Mouse (Mus musculus): ENCODE measurements around the gene Capn11.
A peak's percentile ranks its signal among the peaks of the same experiment; 100 is the strongest.

The Capn11 gene

GRCm38 (mm10) chr17:45582715-45583355 is 76.3 kb downstream of the Capn11 start:
- no peak for DNase-seq (ENCODE audit: low spot score)

- peak; percentile 78 for DNase-seq (ENCODE audit: low spot score)
These were observed 76.9 kb downstream of the Capn11 start for GRCm38 (mm10) chr17:45582188-45582587.

- peak; percentile 88 for DNase-seq (ENCODE audit: low spot score)
These were observed 77.5 kb downstream of the Capn11 start for GRCm38 (mm10) chr17:45581567-45581983.

GRCm38 (mm10) chr17:45580958-45581477 is 78.1 kb downstream of the Capn11 start:
- DNase-seq (ENCODE audit: low spot score): no peak

Data from c-Kit-positive CD71-positive TER-119-positive erythroid progenitor cells, embryonic 14.5 days (primary cell).